ENCODE assay signal across 21 mouse cellular contexts in the genomic region with DNA sequence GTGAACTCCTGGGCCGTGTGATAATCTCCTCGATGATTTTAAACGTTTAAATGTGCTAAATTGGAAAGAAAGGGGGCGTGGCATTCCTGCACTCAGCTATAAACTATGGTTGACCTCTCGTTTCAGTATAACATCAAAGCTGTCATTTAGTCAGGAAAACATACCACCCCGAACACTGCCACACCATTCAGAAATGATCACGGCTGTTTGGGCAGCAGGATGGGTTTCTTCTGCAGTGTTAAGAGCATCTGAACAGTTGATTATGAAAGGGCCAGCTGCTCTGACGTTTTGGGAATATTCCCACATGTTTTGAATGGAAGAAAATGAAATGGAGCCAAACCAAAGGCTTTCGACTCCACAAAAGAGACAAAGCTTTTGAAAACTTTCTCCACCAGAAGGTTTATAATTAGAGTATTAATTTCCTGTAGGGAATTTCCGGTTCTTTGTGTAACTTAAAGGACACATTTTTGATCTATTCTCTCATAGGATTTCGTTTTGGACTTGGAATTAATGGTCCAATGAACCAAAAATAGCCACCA.
DNase-seq lines count a peak whose midpoint lies in the region; ATAC-seq and TF ChIP-seq lines count a peak whose summit lies in the region.
"Had no signal": no experiment of that assay in that cellular context is flagged by ENCODE, and none has a peak within 500 bp of the region (broad histone marks: within the 10 kb centered on the region; RNA-seq: fewer than 3 reads in every experiment).

No protein-coding gene starts in this region.

- H3K9me3 ChIP-seq in forebrain, embryonic 16.5 days (ENCODE audit: control insufficient read depth, low read length), result no peaks in the 10 kb centered on the region
- no peaks in the 10 kb centered on the region for H3K9me3 ChIP-seq in forebrain, embryonic 11.5 days (ENCODE audit: control insufficient read depth, low read length)
- H3K9me3 ChIP-seq in heart, embryonic 11.5 days (replicated peaks; ENCODE audit: control insufficient read depth, low read length), result no peaks in the 10 kb centered on the region
- H3K9me3 ChIP-seq in stomach, embryonic 15.5 days, result no peaks in the 10 kb centered on the region
- H3K9me3 ChIP-seq in stomach, postnatal 0 days (ENCODE audit: control insufficient read depth, low read length), result no peaks in the 10 kb centered on the region
- no peaks in the 10 kb centered on the region for H3K9me3 ChIP-seq in liver, embryonic 12.5 days (replicated peaks)
- H3K9me3 ChIP-seq: hindbrain, embryonic 12.5 days; midbrain, embryonic 12.5 days had no signal

- ATAC-seq in forebrain, embryonic 16.5 days, result 0 out of 2 replicates have a peak, but pooled peaks have one; percentile 40
- no peak for ATAC-seq in forebrain, embryonic 11.5 days (replicated peaks; ENCODE audit: low FRiP score)
- ATAC-seq in heart, embryonic 11.5 days (replicated peaks; ENCODE audit: insufficient number of reproducible peaks, low FRiP score, low TSS enrichment), result no peak
- ATAC-seq in stomach, embryonic 15.5 days (ENCODE audit: insufficient read depth, low FRiP score, low read depth), result no peak
- ATAC-seq in stomach, postnatal 0 days (ENCODE audit: low FRiP score, low TSS enrichment), result no peak
- ATAC-seq in liver, embryonic 12.5 days, result no peak
- ATAC-seq: liver, postnatal 0 days had no signal

- H3K4me2 ChIP-seq in forebrain, embryonic 16.5 days (ENCODE audit: low read length), result no peak overlapping the region
- H3K4me2 ChIP-seq in forebrain, embryonic 11.5 days (ENCODE audit: low read depth, low read length, severe bottlenecking), result no peak overlapping the region
- no peak overlapping the region for H3K4me2 ChIP-seq in heart, embryonic 11.5 days
- H3K4me2 ChIP-seq in stomach, embryonic 15.5 days, result no peak overlapping the region
- H3K4me2 ChIP-seq in stomach, postnatal 0 days (replicated peaks; ENCODE audit: low read depth), result no peak overlapping the region
- H3K4me2 ChIP-seq in liver, embryonic 12.5 days, result no peak overlapping the region
- H3K4me2 ChIP-seq: hindbrain, embryonic 12.5 days; midbrain, embryonic 12.5 days had no signal

- no peaks in the 10 kb centered on the region for H3K36me3 ChIP-seq in forebrain, embryonic 16.5 days (ENCODE audit: control insufficient read depth, insufficient read depth)
- no peaks in the 10 kb centered on the region for H3K36me3 ChIP-seq in forebrain, embryonic 11.5 days (ENCODE audit: control insufficient read depth, insufficient read depth, low read length)
- H3K36me3 ChIP-seq in heart, embryonic 11.5 days (ENCODE audit: control insufficient read depth, insufficient read depth, low read length), result no peaks in the 10 kb centered on the region
- no peaks in the 10 kb centered on the region for H3K36me3 ChIP-seq in stomach, embryonic 15.5 days
- H3K36me3 ChIP-seq in stomach, postnatal 0 days (ENCODE audit: control insufficient read depth, insufficient read depth, low read length), result no peaks in the 10 kb centered on the region
- H3K36me3 ChIP-seq in liver, embryonic 12.5 days, result no peaks in the 10 kb centered on the region
- H3K36me3 ChIP-seq: G1E; hindbrain, embryonic 12.5 days; midbrain, embryonic 12.5 days had no signal

- TF ChIP-seq CTCF in stomach, postnatal 0 days (IDR thresholded peaks at IDR 0.05; ENCODE audit: low read depth), result no peak

- H3K27ac ChIP-seq in forebrain, embryonic 16.5 days (ENCODE audit: low read length), result no peak overlapping the region
- H3K27ac ChIP-seq in forebrain, embryonic 11.5 days (ENCODE audit: low read depth, low read length), result no peak overlapping the region
- H3K27ac ChIP-seq in heart, embryonic 11.5 days (ENCODE audit: low read depth, low read length), result no peak overlapping the region
- 0 out of 2 replicates have a peak overlapping the region, but pooled peaks have one; percentile 1 for H3K27ac ChIP-seq in stomach, embryonic 15.5 days
- no peak overlapping the region for H3K27ac ChIP-seq in stomach, postnatal 0 days (replicated peaks)
- no peak overlapping the region for H3K27ac ChIP-seq in liver, embryonic 12.5 days
- H3K27ac ChIP-seq: hindbrain, embryonic 12.5 days; midbrain, embryonic 12.5 days had no signal

- TF ChIP-seq EP300 in stomach, postnatal 0 days (optimal IDR thresholded peaks at IDR 0.05), result no peak

- H3K4me1 ChIP-seq in forebrain, embryonic 16.5 days (replicated peaks; ENCODE audit: control insufficient read depth, insufficient read depth, low read length), result no peaks in the 10 kb centered on the region
- no peaks in the 10 kb centered on the region for H3K4me1 ChIP-seq in forebrain, embryonic 11.5 days (replicated peaks; ENCODE audit: control insufficient read depth, insufficient read depth, low read length)
- no peaks in the 10 kb centered on the region for H3K4me1 ChIP-seq in heart, embryonic 11.5 days (ENCODE audit: control insufficient read depth, insufficient read depth, low read length)
- H3K4me1 ChIP-seq in stomach, embryonic 15.5 days, result 0 out of 2 replicates have a peak, but pooled peaks cover 2% of the 10 kb centered on the region
- peaks cover 3% of the 10 kb centered on the region; the same call in 1 of the 2 replicates for H3K4me1 ChIP-seq in stomach, postnatal 0 days (replicated peaks; ENCODE audit: control insufficient read depth, insufficient read depth)
- no peaks in the 10 kb centered on the region for H3K4me1 ChIP-seq in liver, embryonic 12.5 days
- H3K4me1 ChIP-seq: hindbrain, embryonic 12.5 days; midbrain, embryonic 12.5 days had no signal

- no peak for DNase-seq in forebrain, embryonic 11.5 days (ENCODE audit: low spot score)
- DNase-seq in heart, adult 8-10 months (ENCODE audit: low spot score), result peak; percentile 68
- no peak for DNase-seq in stomach, postnatal 0 days (ENCODE audit: low spot score)
- DNase-seq: adrenal gland, postnatal 36 days; cerebellum, adult 2 months; cerebellum, postnatal 36 days; gastrocnemius, postnatal 14 days; kidney, adult 18-20 months; kidney, postnatal 14 days; left cerebral cortex, postnatal 4 days; liver; liver, postnatal 0 days; right cerebral cortex, postnatal 4 days; thymus, postnatal 36 days had no signal

- 31% methylated on average over 11 of the region's 11 CpGs for WGBS in forebrain, embryonic 16.5 days
- 60% methylated on average over 11 of the region's 11 CpGs for WGBS in forebrain, embryonic 11.5 days
- 65% methylated on average over 11 of the region's 11 CpGs for WGBS in heart, embryonic 11.5 days (ENCODE audit: insufficient replicate concordance)
- 28% methylated on average over 11 of the region's 11 CpGs for WGBS in stomach, embryonic 15.5 days
- WGBS in stomach, postnatal 0 days, result 24% methylated on average over 11 of the region's 11 CpGs
- 52% methylated on average over 11 of the region's 11 CpGs for WGBS in liver, embryonic 12.5 days (ENCODE audit: insufficient replicate concordance)

- H3K9ac ChIP-seq in forebrain, embryonic 16.5 days (replicated peaks; ENCODE audit: low read depth, low read length), result no peak overlapping the region
- no peak overlapping the region for H3K9ac ChIP-seq in forebrain, embryonic 11.5 days (ENCODE audit: low read length)
- H3K9ac ChIP-seq in heart, embryonic 11.5 days (ENCODE audit: low read depth, low read length), result no peak overlapping the region
- no peak overlapping the region for H3K9ac ChIP-seq in stomach, embryonic 15.5 days
- H3K9ac ChIP-seq in stomach, postnatal 0 days (ENCODE audit: low read length), result no peak overlapping the region
- no peak overlapping the region for H3K9ac ChIP-seq in liver, embryonic 12.5 days
- H3K9ac ChIP-seq: hindbrain, embryonic 12.5 days; liver, postnatal 0 days; midbrain, embryonic 12.5 days had no signal

- no peaks in the 10 kb centered on the region for H3K27me3 ChIP-seq in forebrain, embryonic 16.5 days (replicated peaks; ENCODE audit: control insufficient read depth, insufficient read depth, low read length)
- no peaks in the 10 kb centered on the region for H3K27me3 ChIP-seq in forebrain, embryonic 11.5 days (ENCODE audit: control insufficient read depth, insufficient read depth, low read length)
- no peaks in the 10 kb centered on the region for H3K27me3 ChIP-seq in heart, embryonic 11.5 days (ENCODE audit: control insufficient read depth, insufficient read depth, low read length)
- H3K27me3 ChIP-seq in stomach, embryonic 15.5 days (replicated peaks), result no peaks in the 10 kb centered on the region
- no peaks in the 10 kb centered on the region for H3K27me3 ChIP-seq in stomach, postnatal 0 days (ENCODE audit: control insufficient read depth, insufficient read depth, low read length)
- no peaks in the 10 kb centered on the region for H3K27me3 ChIP-seq in liver, embryonic 12.5 days (replicated peaks)
- H3K27me3 ChIP-seq: hindbrain, embryonic 12.5 days; midbrain, embryonic 12.5 days had no signal

- H3K4me3 ChIP-seq in forebrain, embryonic 16.5 days (replicated peaks; ENCODE audit: low read length), result no peak overlapping the region
- H3K4me3 ChIP-seq in forebrain, embryonic 11.5 days (ENCODE audit: low read depth, low read length), result no peak overlapping the region
- H3K4me3 ChIP-seq in heart, embryonic 11.5 days (ENCODE audit: low read depth, low read length), result no peak overlapping the region
- no peak overlapping the region for H3K4me3 ChIP-seq in stomach, embryonic 15.5 days (replicated peaks)
- no peak overlapping the region for H3K4me3 ChIP-seq in stomach, postnatal 0 days (ENCODE audit: low read depth, low read length)
- no peak overlapping the region for H3K4me3 ChIP-seq in liver, embryonic 12.5 days
- H3K4me3 ChIP-seq: hindbrain, embryonic 12.5 days; midbrain, embryonic 12.5 days had no signal
